Mouse (Mus musculus): ENCODE results near the gene Il34. TPM values are rescaled to one million over a fixed set of nuclear protein-coding genes. Genes with fewer than 3 reads are reported as not detected.

Gene Il34
- polyA plus RNA-seq, 1 experiment from 2014 or later = 4.5 TPM

DNA sequence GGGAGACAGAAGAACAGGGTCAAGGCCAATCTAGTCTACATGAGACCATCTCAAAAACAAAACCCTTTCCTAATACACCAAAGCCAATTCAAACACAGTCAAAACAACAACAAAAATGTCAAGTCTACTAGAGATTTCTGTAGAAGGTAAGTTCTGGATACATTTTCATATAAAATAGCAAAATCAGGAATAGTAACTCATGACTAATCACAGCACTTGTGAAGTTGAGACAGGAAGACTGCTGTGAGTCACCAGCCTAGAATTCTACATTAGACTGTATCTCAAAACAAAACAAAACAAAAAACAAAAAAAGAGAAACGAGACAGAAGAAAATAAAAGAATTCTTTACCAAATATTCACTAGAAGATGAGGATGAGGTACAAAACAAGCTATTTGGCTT lies 19.1 kb upstream of the Il34 start:
- ATAC-seq (ENCODE audit: borderline replicate concordance, extremely low read depth, low FRiP score, low TSS enrichment) = no peak
- Histone ChIP-seq H3K4me2 (no peak overlapping the region), H3K4me3 (no peak overlapping the region), H3K36me3 (peaks cover 99% of the 10 kb centered on the region), H3K4me1 (no peaks in the 10 kb centered on the region), H3K27ac (no peak overlapping the region), H3K9ac (no peak overlapping the region), H3K9me3 (no peaks in the 10 kb centered on the region), H3K27me3 (no peaks in the 10 kb centered on the region)
- 71% methylated on average over 1 of the region's 1 CpGs for whole genome bisulfite sequencing

DNA sequence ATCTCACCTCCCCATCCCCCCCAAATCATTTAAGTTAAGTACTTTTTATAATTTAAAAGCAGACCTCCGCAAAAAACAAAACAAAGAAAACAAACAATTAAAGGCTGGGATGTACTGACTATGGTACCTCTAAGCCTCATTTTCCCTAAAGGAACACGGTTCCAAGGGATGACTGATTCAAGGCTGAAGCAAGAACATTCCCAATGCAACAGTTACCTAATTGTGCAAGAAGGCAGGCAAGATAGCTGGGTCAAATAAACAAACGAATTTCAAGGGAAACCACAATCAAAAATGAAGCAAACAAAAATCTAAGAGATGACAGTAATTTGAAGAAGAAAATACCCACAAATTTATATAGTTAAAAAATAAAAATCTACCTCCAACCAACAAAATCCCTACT lies 16.2 kb upstream of the Il34 start:
- Histone ChIP-seq H3K27me3 (no peaks in the 10 kb centered on the region), H3K9ac (no peak overlapping the region), H3K4me1 (no peaks in the 10 kb centered on the region), H3K4me3 (no peak overlapping the region), H3K36me3 (peaks cover 99% of the 10 kb centered on the region), H3K9me3 (no peaks in the 10 kb centered on the region), H3K27ac (no peak overlapping the region), H3K4me2 (no peak overlapping the region)
- no peak for ATAC-seq (ENCODE audit: borderline replicate concordance, extremely low read depth, low FRiP score, low TSS enrichment)
- WGBS = 86% methylated on average over 3 of the region's 3 CpGs

DNA sequence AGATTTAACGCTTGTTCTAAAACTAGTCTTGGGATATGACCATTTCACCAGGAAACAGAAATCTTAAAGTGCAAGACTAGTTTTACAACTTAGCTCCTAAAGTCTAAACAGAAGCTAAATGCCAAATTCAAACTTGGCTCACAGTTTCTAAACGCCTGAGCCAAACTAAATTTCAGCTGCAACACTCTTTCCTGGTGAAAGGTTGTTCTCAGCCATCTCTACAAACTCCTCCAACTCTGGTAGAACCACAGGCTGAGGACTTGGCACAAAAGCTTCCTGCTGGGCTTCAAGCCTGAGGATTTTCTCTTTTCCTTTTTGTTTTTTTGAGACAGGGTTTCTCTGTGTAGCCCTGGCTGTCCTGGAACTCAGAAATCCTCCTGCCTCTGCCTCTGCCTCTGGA lies 14.5 kb upstream of the Il34 start:
- Histone ChIP-seq H3K27ac (no peak overlapping the region), H3K4me1 (no peaks in the 10 kb centered on the region), H3K4me3 (no peak overlapping the region), H3K36me3 (peaks cover 97% of the 10 kb centered on the region), H3K4me2 (no peak overlapping the region), H3K9me3 (no peaks in the 10 kb centered on the region), H3K9ac (no peak overlapping the region), H3K27me3 (no peaks in the 10 kb centered on the region)
- WGBS = 93% methylated on average over 2 of the region's 2 CpGs
- ATAC-seq (ENCODE audit: borderline replicate concordance, extremely low read depth, low FRiP score, low TSS enrichment) = no peak

DNA sequence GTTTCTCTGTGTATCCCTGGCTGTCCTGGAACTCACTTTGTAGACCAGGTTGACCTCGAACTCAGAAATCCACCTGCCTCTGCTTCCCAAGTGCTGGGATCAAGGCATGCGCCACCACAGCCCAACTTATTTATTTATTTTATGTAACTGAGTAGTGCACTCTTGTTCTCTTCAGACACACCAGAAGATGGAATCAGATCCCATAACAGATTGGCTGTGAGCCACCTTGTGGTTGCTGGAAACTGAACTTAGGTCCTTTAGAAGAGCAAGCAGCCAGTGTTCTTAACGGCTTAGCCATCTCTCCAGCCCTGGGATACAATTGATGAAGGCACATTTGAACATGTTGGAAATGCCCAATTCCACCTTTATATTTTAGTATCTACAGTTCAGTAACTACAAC lies 12.9 kb upstream of the Il34 start:
- H3K9me3 ChIP-seq = no peaks in the 10 kb centered on the region
- ATAC-seq (ENCODE audit: borderline replicate concordance, extremely low read depth, low FRiP score, low TSS enrichment) = no peak
- no peaks in the 10 kb centered on the region for H3K4me1 ChIP-seq
- H3K36me3 ChIP-seq = peaks cover 97% of the 10 kb centered on the region
- H3K4me3 ChIP-seq = no peak overlapping the region
- H3K27ac ChIP-seq = no peak overlapping the region
- no peak overlapping the region for H3K4me2 ChIP-seq
- no peak overlapping the region for H3K9ac ChIP-seq
- no peaks in the 10 kb centered on the region for H3K27me3 ChIP-seq
- WGBS = 72% methylated on average over 3 of the region's 3 CpGs

DNA sequence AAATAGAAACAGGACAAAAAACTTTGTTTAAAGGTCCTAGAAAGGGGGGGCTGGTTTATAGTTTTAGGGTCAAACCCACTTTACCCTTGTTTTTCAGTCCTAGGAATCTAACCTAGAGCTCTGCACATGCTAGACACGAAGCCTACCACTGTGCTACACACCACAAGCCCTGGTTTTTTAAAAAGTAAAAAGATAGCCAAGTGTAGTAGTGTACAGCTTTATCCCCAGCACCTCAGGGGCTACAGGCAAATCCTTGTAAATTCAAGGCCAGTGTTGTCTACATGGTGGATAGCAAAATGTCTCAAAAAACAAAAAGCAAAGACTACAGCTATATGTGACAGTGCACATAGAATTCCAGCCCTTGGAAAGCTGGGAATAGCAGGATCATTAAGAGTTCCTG lies 11.3 kb upstream of the Il34 start:
- Histone ChIP-seq H3K9me3 (no peaks in the 10 kb centered on the region), H3K4me1 (no peaks in the 10 kb centered on the region), H3K27me3 (no peaks in the 10 kb centered on the region), H3K4me3 (no peak overlapping the region), H3K27ac (no peak overlapping the region), H3K4me2 (no peak overlapping the region), H3K36me3 (peaks cover 97% of the 10 kb centered on the region), H3K9ac (no peak overlapping the region)
- no peak for ATAC-seq (ENCODE audit: borderline replicate concordance, extremely low read depth, low FRiP score, low TSS enrichment)
- WGBS = 89% methylated on average over 1 of the region's 1 CpGs

DNA sequence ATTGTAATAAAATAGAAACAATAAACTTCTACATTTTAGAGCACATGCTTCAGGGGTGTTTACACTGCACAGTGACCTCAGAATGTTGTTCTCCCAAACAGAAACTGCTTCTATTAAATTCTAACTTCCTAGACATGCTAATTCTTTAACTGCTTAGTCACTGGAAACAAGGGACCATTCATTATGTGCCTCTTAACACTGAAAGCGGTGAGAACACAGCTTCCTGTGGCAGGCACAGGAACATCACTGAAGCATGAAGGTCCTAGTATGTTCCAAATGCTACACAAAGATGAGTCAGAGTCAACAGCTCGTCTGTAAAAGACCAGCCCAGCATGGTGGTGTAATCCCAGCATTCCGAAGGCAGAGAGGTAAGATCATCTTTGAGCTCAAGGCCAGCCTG lies 9.6 kb upstream of the Il34 start:
- H3K36me3 ChIP-seq = peaks cover 97% of the 10 kb centered on the region
- 70% methylated on average over 3 of the region's 3 CpGs for WGBS
- no peak overlapping the region for H3K9ac ChIP-seq
- ATAC-seq (ENCODE audit: borderline replicate concordance, extremely low read depth, low FRiP score, low TSS enrichment) = no peak
- no peak overlapping the region for H3K27ac ChIP-seq
- H3K9me3 ChIP-seq = no peaks in the 10 kb centered on the region
- H3K4me3 ChIP-seq = no peak overlapping the region
- no peaks in the 10 kb centered on the region for H3K4me1 ChIP-seq
- no peaks in the 10 kb centered on the region for H3K27me3 ChIP-seq
- H3K4me2 ChIP-seq = no peak overlapping the region

DNA sequence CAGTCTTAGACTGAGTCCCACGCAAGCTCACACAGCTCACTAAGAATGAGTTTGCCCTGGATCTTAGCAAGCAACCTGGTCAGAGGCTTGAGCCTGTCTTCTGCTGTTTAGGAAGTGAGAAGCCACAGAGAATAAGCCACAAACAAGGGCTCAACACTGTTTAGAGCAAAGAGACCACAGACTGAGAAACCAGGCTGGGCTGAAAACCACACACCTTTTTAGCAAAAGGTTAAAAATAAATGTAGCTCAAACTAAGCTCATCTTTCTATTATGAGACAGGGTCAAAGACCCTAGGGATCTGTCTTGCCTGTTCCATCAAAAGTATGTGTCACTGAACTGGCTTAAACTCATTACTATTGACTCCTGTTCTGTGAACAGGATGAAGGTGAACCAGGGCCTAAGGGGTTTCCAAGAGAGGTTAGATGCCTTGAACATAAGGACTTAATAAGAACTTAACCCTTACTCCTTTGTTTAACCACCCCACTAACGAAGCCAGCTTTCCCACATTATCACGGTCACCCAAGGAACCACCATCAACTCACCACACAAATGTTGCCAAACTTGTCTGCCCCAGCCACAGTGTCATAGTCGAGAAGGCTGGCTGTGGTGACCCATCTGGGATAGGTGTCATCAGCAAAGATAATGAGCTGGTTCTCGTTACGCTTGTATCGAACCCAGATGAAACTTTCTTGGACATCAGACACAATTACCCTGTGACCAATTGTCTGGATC lies 7.5 kb upstream of the Il34 start:
- Histone ChIP-seq H3K36me3 (peaks cover 91% of the 10 kb centered on the region), H3K4me2 (no peak overlapping the region), H3K27me3 (no peaks in the 10 kb centered on the region), H3K4me3 (no peak overlapping the region), H3K27ac (no peak overlapping the region), H3K4me1 (peaks cover 16% of the 10 kb centered on the region), H3K9me3 (no peaks in the 10 kb centered on the region), H3K9ac (no peak overlapping the region)
- ATAC-seq (ENCODE audit: borderline replicate concordance, extremely low read depth, low FRiP score, low TSS enrichment) = no peak
- WGBS = 85% methylated on average over 7 of the region's 7 CpGs

DNA sequence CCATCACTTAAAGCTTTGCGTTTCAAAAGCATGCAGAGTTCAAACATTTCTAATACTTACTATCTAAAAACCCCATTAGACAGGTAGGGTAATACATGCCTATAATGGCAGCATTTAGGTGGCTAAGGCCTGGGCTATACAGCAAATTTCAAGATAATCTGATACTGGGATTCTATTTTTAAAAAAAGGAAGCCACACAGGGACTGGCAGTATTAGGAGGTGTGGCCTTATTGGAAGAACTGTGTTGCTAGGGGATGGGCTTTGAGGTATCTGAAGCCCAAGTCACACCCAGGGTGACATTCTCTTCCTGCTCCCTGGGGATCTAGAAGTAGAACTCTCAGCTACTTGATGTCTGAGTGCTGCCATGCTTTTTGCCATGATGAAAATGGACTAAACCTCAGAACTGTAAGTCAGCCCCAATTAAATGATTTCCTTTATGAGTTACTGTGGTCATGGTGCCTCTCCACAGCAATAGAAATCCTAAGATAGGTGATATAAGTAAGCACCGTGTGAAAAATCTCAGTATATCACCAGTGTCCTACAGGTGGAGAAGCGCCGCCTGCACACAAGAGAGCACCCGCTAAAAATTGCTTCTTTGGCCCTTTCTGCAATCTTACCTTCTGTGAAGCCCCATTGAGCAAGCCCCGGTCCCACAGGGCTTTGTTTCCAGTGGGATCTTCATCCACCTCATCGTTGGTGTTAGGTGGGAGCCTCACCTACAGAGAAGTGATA lies 6.8 kb upstream of the Il34 start:
- H3K27ac ChIP-seq = no peak overlapping the region
- H3K36me3 ChIP-seq = peaks cover 84% of the 10 kb centered on the region
- no peak overlapping the region for H3K4me3 ChIP-seq
- H3K4me1 ChIP-seq = peaks cover 24% of the 10 kb centered on the region
- WGBS = 91% methylated on average over 7 of the region's 7 CpGs
- no peak overlapping the region for H3K4me2 ChIP-seq
- no peaks in the 10 kb centered on the region for H3K9me3 ChIP-seq
- no peaks in the 10 kb centered on the region for H3K27me3 ChIP-seq
- no peak for ATAC-seq (ENCODE audit: borderline replicate concordance, extremely low read depth, low FRiP score, low TSS enrichment)
- H3K9ac ChIP-seq = no peak overlapping the region

DNA sequence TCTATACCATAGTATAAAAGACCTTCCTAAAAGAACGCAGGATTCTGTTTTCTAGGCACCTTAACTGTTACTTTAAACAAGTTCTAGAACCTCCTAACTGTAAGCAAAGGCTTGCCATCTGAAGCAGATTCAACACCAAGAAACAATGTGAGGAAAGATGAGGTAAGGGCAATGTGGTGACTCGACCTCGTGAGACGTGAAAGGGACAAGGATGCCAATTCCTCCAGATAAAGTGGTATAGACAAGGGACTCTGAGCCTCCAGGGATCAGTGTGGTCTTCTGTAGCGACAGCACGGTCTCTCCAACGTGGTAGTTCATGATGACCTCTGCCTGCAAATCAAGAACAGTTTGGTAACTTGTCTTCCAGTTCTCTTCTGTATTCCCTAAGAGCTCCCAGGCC lies 6.1 kb upstream of the Il34 start:
- no peaks in the 10 kb centered on the region for H3K9me3 ChIP-seq
- ATAC-seq (ENCODE audit: borderline replicate concordance, extremely low read depth, low FRiP score, low TSS enrichment) = no peak
- H3K4me2 ChIP-seq = no peak overlapping the region
- no peak overlapping the region for H3K27ac ChIP-seq
- peaks cover 24% of the 10 kb centered on the region for H3K4me1 ChIP-seq
- H3K4me3 ChIP-seq = no peak overlapping the region
- H3K36me3 ChIP-seq = peaks cover 77% of the 10 kb centered on the region
- 87% methylated on average over 7 of the region's 7 CpGs for WGBS
- no peaks in the 10 kb centered on the region for H3K27me3 ChIP-seq
- H3K9ac ChIP-seq = no peak overlapping the region

DNA sequence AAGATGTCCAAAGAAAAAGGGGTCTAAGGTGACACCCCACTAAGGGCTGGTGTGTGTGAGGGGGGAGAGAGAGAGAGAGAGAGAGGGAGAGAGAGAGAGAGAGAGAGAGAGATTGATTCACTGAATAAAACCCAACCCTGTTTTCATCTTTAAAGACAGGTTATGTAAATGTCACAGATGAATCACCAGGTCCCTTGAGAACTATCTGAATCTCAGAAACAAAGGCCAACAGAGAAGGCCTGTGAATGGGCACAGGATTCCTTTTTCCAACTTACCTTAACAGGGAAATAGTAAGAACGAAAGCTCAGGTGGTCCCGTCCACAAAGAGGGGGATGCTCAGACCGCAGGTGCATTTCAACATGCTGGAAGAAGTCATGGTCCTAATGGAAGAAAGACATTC lies 5.4 kb upstream of the Il34 start:
- Histone ChIP-seq H3K4me3 (no peak overlapping the region), H3K4me1 (peaks cover 25% of the 10 kb centered on the region), H3K27me3 (no peaks in the 10 kb centered on the region), H3K27ac (no peak overlapping the region), H3K4me2 (no peak overlapping the region), H3K9ac (no peak overlapping the region), H3K36me3 (peaks cover 71% of the 10 kb centered on the region), H3K9me3 (no peaks in the 10 kb centered on the region)
- no peak for ATAC-seq (ENCODE audit: borderline replicate concordance, extremely low read depth, low FRiP score, low TSS enrichment)
- 90% methylated on average over 3 of the region's 3 CpGs for WGBS

DNA sequence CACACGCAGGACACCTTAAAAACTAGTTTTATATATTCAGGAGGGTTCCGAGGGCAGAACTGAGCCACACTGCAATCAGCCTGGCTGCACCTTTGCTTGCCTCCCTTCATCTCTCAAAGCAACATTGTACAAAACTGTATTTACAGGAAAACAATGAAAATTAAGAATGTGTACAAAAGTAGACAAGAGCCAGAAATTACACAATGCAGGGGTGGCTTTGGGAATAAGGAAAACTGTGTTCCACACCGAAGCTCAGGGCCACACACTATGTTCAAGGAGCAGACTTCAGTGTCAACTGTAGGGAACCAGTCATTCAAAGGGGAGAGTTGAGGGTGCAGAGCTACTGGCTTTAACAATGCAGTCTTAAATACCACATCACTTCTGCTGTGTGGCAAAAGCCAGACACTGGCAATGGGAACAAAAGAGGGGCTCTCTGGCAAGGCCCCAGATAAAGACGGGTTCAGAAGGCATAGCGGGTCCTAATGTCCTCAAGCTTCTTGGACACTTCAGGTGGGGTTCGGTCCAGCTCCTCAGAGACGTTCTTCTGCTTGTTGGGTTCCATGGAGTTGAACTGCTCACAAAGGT lies 4.8 kb upstream of the Il34 start:
- Histone ChIP-seq H3K4me3 (no peak overlapping the region), H3K9ac (no peak overlapping the region), H3K36me3 (peaks cover 67% of the 10 kb centered on the region), H3K27me3 (no peaks in the 10 kb centered on the region), H3K4me1 (peaks cover 30% of the 10 kb centered on the region), H3K9me3 (no peaks in the 10 kb centered on the region), H3K27ac (no peak overlapping the region), H3K4me2 (no peak overlapping the region)
- WGBS = 79% methylated on average over 7 of the region's 7 CpGs
- no peak for ATAC-seq (ENCODE audit: borderline replicate concordance, extremely low read depth, low FRiP score, low TSS enrichment)

DNA sequence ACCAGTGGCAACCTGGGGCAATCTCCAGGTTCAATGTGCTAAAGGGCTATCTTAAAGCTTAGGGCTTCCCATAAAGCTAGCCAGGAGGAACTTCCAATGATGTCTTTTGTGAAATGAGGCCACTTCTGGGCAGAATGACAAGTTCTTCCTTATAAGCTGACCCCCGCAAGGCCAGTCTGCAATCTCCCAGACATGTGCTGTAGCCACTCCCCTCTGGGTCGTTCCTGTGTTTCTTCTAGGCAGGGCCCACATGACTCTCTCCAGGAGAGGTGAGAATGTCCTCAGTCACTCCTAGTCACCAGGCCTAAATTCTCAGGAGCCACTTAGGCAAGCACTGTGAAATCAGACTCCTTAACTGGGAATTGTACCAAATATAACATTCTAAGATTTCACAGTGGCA lies 4.1 kb upstream of the Il34 start:
- no peak overlapping the region for H3K4me3 ChIP-seq
- H3K27me3 ChIP-seq = no peaks in the 10 kb centered on the region
- peaks cover 36% of the 10 kb centered on the region for H3K4me1 ChIP-seq
- 24% methylated on average over 2 of the region's 2 CpGs for WGBS
- no peaks in the 10 kb centered on the region for H3K9me3 ChIP-seq
- no peak for ATAC-seq (ENCODE audit: borderline replicate concordance, extremely low read depth, low FRiP score, low TSS enrichment)
- H3K9ac ChIP-seq = no peak overlapping the region
- peaks cover 60% of the 10 kb centered on the region for H3K36me3 ChIP-seq
- H3K4me2 ChIP-seq = no peak overlapping the region
- H3K27ac ChIP-seq = no peak overlapping the region
